Mouse (Mus musculus) myocyte (in vitro differentiated cells): ENCODE measurements around the gene Gm20388.

Source experiments
- CEBPB ChIP-seq: IDR thresholded peaks from 2 replicates; pipeline ENCODE4 v1.6.1; 2011; ENCODE audit warnings: mild to moderate bottlenecking, moderate library complexity; ENCODE audit not compliant: poor library complexity, insufficient read depth, severe bottlenecking
- POLR2A ChIP-seq: IDR thresholded peaks from one replicate; pipeline ENCODE4 v1.6.1; 2011; ENCODE audit warnings: low read depth, mild to moderate bottlenecking, control low read depth, moderate library complexity; ENCODE audit not compliant: insufficient read length
- POLR2AphosphoS2 ChIP-seq: IDR thresholded peaks from one replicate; pipeline ENCODE4 v1.6.1; 2011; ENCODE audit warnings: low read depth, control low read depth; ENCODE audit not compliant: insufficient read length
- TCF3 ChIP-seq: IDR thresholded peaks from one replicate; pipeline ENCODE4 v1.6.1; 2011; ENCODE audit warnings: low read depth, control low read depth; ENCODE audit not compliant: insufficient read length

DNA sequence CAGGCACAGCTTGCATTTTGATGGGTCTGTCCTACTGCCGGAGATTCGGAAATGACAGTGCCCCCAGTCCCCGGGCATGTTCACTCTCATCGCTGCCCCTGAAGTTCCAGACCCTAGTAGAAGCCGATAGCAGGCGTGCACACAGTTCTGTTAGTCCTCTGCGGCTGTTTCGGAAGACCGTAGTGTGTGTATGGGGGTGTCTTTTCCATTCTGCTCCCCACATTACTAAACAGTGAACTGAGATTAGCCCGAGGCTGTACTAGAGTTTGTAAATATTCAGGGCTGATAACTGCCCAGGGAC lies 4039.0 kb downstream of the Gm20388 start:
- TF ChIP-seq POLR2A: no peak
- TF ChIP-seq CEBPB: no peak
- TF ChIP-seq TCF3: no peak
- no peak for TF ChIP-seq POLR2AphosphoS2
